ENCODE assay signal across 8 mouse cellular contexts in genomic region chr4:149696189-149696971, GRCm38 (mm10). TPM values are rescaled to one million over a fixed set of nuclear protein-coding genes. Genes with fewer than 3 reads are reported as not detected.
A peak's percentile ranks its signal among the peaks of the same experiment; 100 is the strongest.
DNase-seq lines count a peak whose midpoint lies in the region; ATAC-seq and TF ChIP-seq lines count a peak whose summit lies in the region.

No protein-coding gene starts in this region.

- no peak for DNase-seq in layer of hippocampus, adult 2 months (ENCODE audit: low spot score in 2 of 2)
- no peak for DNase-seq in layer of hippocampus, adult 9-10 months (ENCODE audit: low spot score)
- DNase-seq in kidney, postnatal 36 days: peak; percentile 73 to 77
- DNase-seq in mesoderm, embryonic 11.5 days (ENCODE audit: low read depth, low spot score): peak; percentile 34
- DNase-seq in left cerebral cortex, postnatal 14 days (ENCODE audit: low spot score in 2 of 2): no peak
- DNase-seq in urinary bladder, postnatal 25 days (ENCODE audit: low spot score): no peak
- no peak for DNase-seq in gastrocnemius, postnatal 36 days

- no peaks in the 10 kb centered on the region for H3K36me3 ChIP-seq in embryonic facial prominence, embryonic 12.5 days

- H3K4me3 ChIP-seq in layer of hippocampus, adult 2 months: no peak overlapping the region
- H3K4me3 ChIP-seq in embryonic facial prominence, embryonic 12.5 days: no peak overlapping the region

- 0 out of 2 replicates have a peak overlapping the region, but pooled peaks have one; percentile 9 for H3K4me2 ChIP-seq in embryonic facial prominence, embryonic 12.5 days (replicated peaks)

- no peak for ATAC-seq in embryonic facial prominence, embryonic 12.5 days (ENCODE audit: insufficient number of reproducible peaks, insufficient read depth, low FRiP score, low TSS enrichment)

- intact Hi-C loops in left cerebral cortex, postnatal 14 days (cut with DNase I): no loop called here
- intact Hi-C loops in gastrocnemius, postnatal 36 days (cut with DNase I): no loop called here

- H3K9me3 ChIP-seq in embryonic facial prominence, embryonic 12.5 days: no peaks in the 10 kb centered on the region

- peaks cover 42% of the 10 kb centered on the region for H3K27me3 ChIP-seq in embryonic facial prominence, embryonic 12.5 days

- WGBS in embryonic facial prominence, embryonic 12.5 days: 33% methylated on average over 16 of the region's 16 CpGs

- H3K4me1 ChIP-seq in embryonic facial prominence, embryonic 12.5 days: peaks cover 12% of the 10 kb centered on the region; the same call in 1 of the 2 replicates

- peak; percentile 59 for TF ChIP-seq CTCF in layer of hippocampus, adult 2 months (conservative IDR thresholded peaks at IDR 0.05)

- H3K27ac ChIP-seq in layer of hippocampus, adult 2 months: 0 out of 2 replicates have a peak overlapping the region, but pooled peaks have one; percentile 10
- H3K27ac ChIP-seq in embryonic facial prominence, embryonic 12.5 days: no peak overlapping the region

- H3K9ac ChIP-seq in embryonic facial prominence, embryonic 12.5 days: no peak overlapping the region

RNA-seq across cellular contexts. Expression of gene Pik3cd, which starts 6.0 kb away (rescaled TPM):
- total RNA-seq in layer of hippocampus, adult 2 months (2021): 10 to 100 TPM; 19.6 to 23.5 TPM
- polyA plus RNA-seq in embryonic facial prominence, embryonic 12.5 days (2016; fragmentation: Nextera tagmentation; extraction: Ambion mirVana): 5.5 and 7.3 TPM in 2 replicates
- total RNA-seq in left cerebral cortex, postnatal 14 days (2021): 10 to 100 TPM; 21.2 to 25.0 TPM
- 1 to 10 TPM; 8.8 to 10.0 TPM for total RNA-seq in gastrocnemius, postnatal 36 days (2021)

RNA-seq across cellular contexts. Expression of gene Tmem201, which starts 41.5 kb away (rescaled TPM):
- 10 to 100 TPM; 69.7 to 78.3 TPM for total RNA-seq in layer of hippocampus, adult 2 months (2021)
- 38.1 and 39.0 TPM in 2 replicates for polyA plus RNA-seq in embryonic facial prominence, embryonic 12.5 days (2016; fragmentation: Nextera tagmentation; extraction: Ambion mirVana)
- 10 to 100 TPM; 63.9 to 66.8 TPM for total RNA-seq in left cerebral cortex, postnatal 14 days (2021)
- 10 to 100 TPM; 33.1 to 40.5 TPM for total RNA-seq in gastrocnemius, postnatal 36 days (2021)

Comparison
In these comparisons a context has a peak if more than half of its experiments do, and no peak if none do; other contexts are left out.
1. DNase-seq: peak in kidney, postnatal 36 days (2 of 2) and mesoderm, embryonic 11.5 days (single experiment); none in layer of hippocampus, adult 2 months (0 of 2), layer of hippocampus, adult 9-10 months (single experiment), left cerebral cortex, postnatal 14 days (0 of 2), urinary bladder, postnatal 25 days (single experiment) and gastrocnemius, postnatal 36 days (0 of 2).